Mouse (Mus musculus) neural tube, embryonic 15.5 days (tissue): ENCODE measurements around the gene Gprc5c. TPM values are rescaled to one million over a fixed set of nuclear protein-coding genes. Genes with fewer than 3 reads are reported as not detected.
"Not testable (repeated sequence)": the region's sequence is repeated elsewhere in the genome, so short reads cannot be mapped to it uniquely, and the experiment has no call there.

Experiments
- ATAC-seq: fragments of 200-750 bp; cut with Nextera tagmentation; 2 replicates; pipeline ENCODE4 v1.8.0; 2017; ENCODE audit warnings: mild to moderate bottlenecking, moderate TSS enrichment, moderate library complexity; ENCODE audit not compliant: low FRiP score
- H3K27ac ChIP-seq: fragments of 300-500 bp; sonication (generic); replicated peaks from 2 replicates; pipeline ENCODE4 v1.5.1; 2015; ENCODE audit warnings: mild to moderate bottlenecking, inconsistent platforms
- H3K27me3 ChIP-seq: fragments of 300-500 bp; sonication (generic); replicated peaks from 2 replicates; pipeline ENCODE4 v1.6.1; 2015; ENCODE audit warnings: inconsistent platforms
- H3K36me3 ChIP-seq: fragments of 300-500 bp; sonication (generic); 2 replicates; pipeline ENCODE4 v1.6.1; 2015; ENCODE audit warnings: inconsistent platforms
- H3K4me1 ChIP-seq: fragments of 300-500 bp; sonication (generic); 2 replicates; pipeline ENCODE4 v1.6.1; 2015; ENCODE audit warnings: inconsistent platforms
- H3K4me2 ChIP-seq: fragments of 300-500 bp; sonication (generic); 2 replicates; pipeline ENCODE4 v1.6.1; 2015; ENCODE audit warnings: inconsistent platforms, mild to moderate bottlenecking, moderate library complexity
- H3K4me3 ChIP-seq: fragments of 300-500 bp; sonication (generic); replicated peaks from 2 replicates; pipeline ENCODE4 v1.5.1; 2015; ENCODE audit warnings: mild to moderate bottlenecking, inconsistent platforms
- H3K9ac ChIP-seq: fragments of 300-500 bp; sonication (generic); replicated peaks from 2 replicates; pipeline ENCODE4 v1.6.1; 2015; ENCODE audit warnings: mild to moderate bottlenecking, inconsistent platforms
- H3K9me3 ChIP-seq: fragments of 300-500 bp; sonication (generic); replicated peaks from 2 replicates; pipeline ENCODE4 v1.6.1; 2016; ENCODE audit warnings: inconsistent platforms
- WGBS: fragments of 180-500 bp; shearing (Covaris S2); methylation state at CpG from one replicate; pipeline ENCODE4 v1.1.7; 2015; ENCODE audit warnings: mixed read lengths; 5-methylcytosine and 5-hydroxymethylcytosine counted together
- polyA plus RNA-seq: library from polyadenylated mRNA; unstranded; fragments of >200 nt; fragmentation: Nextera tagmentation; extraction: Ambion mirVana; gene quantifications from 2 replicates; pipeline ENCODE4 v1.2.1, GENCODE M21; 2015

The Gprc5c gene
- polyA plus RNA-seq, 1 experiment from 2014 or later = 8.8 TPM

GRCm38 (mm10) chr11:114884380-114885100 is 33.6 kb downstream of the Gprc5c start:
- no peak overlapping the region for H3K27ac ChIP-seq
- no peak overlapping the region for H3K4me3 ChIP-seq
- no peak for ATAC-seq
- H3K9me3 ChIP-seq = no peaks in the 10 kb centered on the region
- H3K27me3 ChIP-seq = no peaks in the 10 kb centered on the region
- H3K4me2 ChIP-seq = no peak overlapping the region
- H3K36me3 ChIP-seq = no peaks in the 10 kb centered on the region
- WGBS = 84% methylated on average over 4 of the region's 4 CpGs
- no peak overlapping the region for H3K9ac ChIP-seq
- H3K4me1 ChIP-seq = peaks cover 4% of the 10 kb centered on the region; the same call in 1 of the 2 replicates

DNA sequence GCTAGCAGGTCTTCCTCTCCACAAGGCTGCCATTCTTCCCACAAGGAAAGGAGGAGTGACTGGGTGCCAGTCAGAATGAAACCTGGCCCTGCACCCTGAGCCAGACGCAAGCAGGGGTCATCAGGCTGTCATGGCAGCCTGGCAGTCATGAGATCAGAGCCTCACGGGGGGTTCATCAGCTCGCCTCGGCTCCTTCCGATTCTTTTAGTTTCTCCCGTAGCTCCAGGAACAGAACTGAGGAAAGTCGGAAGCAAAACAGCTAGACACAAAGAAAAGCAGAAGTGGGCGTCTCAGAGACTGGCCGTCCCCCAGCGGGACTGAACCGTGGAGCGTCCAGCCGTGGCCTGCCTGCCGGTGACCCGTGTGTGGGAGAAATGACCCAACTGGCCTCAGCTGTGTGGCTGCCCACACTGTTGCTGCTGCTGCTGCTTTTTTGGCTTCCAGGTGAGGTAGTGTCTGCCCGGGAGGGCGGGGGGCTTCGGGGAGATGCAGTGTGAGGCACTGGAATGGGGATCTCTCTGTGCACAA is 39.1 kb downstream of the Gprc5c start, which contains the start of gene Cd300a:
Cd300a (plus strand) TSS at position 51 of the 528 bp plus-strand sequence.
- no peaks in the 10 kb centered on the region for H3K36me3 ChIP-seq
- H3K4me2 ChIP-seq = no peak within 1 kb of the TSS
- no peak within 1 kb of the TSS for H3K9ac ChIP-seq
- no peaks in the 10 kb centered on the region for H3K27me3 ChIP-seq
- whole genome bisulfite sequencing = 75% methylated on average over 18 of the region's 18 CpGs
- no peak within 1 kb of the TSS for H3K27ac ChIP-seq
- ATAC-seq = no peak
- no peaks in the 10 kb centered on the region for H3K4me1 ChIP-seq
- H3K4me3 ChIP-seq = no peak within 1 kb of the TSS
- no peaks in the 10 kb centered on the region for H3K9me3 ChIP-seq

DNA sequence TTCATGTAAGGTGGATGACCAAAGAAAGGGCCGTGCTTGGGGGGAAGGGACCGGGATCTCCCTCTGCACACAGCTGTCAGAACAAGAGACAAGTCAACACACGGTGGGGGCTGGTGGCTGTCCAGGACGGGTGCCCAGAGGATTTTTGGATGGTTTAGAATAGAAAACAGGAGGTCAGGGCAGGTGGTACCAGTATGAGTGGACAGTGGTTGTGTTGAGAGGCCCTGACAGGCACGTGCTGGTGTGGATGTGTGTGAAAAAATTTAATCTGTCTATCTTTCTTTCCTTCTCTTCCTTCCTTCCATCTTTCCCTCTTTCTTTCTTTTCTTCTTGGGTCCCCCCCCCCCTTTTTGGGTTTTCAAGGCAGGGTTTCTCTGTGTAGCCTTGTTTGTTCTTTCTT is 39.6 kb downstream of the Gprc5c start:
- H3K27me3 ChIP-seq = no peaks in the 10 kb centered on the region
- WGBS = 67% methylated on average over 5 of the region's 5 CpGs
- no peak overlapping the region for H3K27ac ChIP-seq
- no peaks in the 10 kb centered on the region for H3K9me3 ChIP-seq
- H3K4me2 ChIP-seq = no peak overlapping the region
- H3K9ac ChIP-seq = no peak overlapping the region
- H3K36me3 ChIP-seq = no peaks in the 10 kb centered on the region
- ATAC-seq = no peak
- H3K4me1 ChIP-seq = no peaks in the 10 kb centered on the region
- no peak overlapping the region for H3K4me3 ChIP-seq

- Histone ChIP-seq H3K9ac (no peak overlapping the region), H3K27ac (no peak overlapping the region), H3K4me3 (no peak overlapping the region), H3K4me1 (no peaks in the 10 kb centered on the region), H3K36me3 (no peaks in the 10 kb centered on the region), H3K9me3 (no peaks in the 10 kb centered on the region), H3K4me2 (no peak overlapping the region), H3K27me3 (no peaks in the 10 kb centered on the region)
- WGBS = 91% methylated on average over 3 of the region's 3 CpGs
- ATAC-seq = no peak
Observed at GRCm38 (mm10) chr11:114896085-114896484, 45.1 kb downstream of the Gprc5c start.

GRCm38 (mm10) chr11:114898026-114898425 is 47.1 kb downstream of the Gprc5c start:
- H3K4me1 ChIP-seq = no peaks in the 10 kb centered on the region
- no peak overlapping the region for H3K9ac ChIP-seq
- H3K4me3 ChIP-seq = no peak overlapping the region
- no peaks in the 10 kb centered on the region for H3K27me3 ChIP-seq
- no peaks in the 10 kb centered on the region for H3K9me3 ChIP-seq
- no peak overlapping the region for H3K4me2 ChIP-seq
- H3K36me3 ChIP-seq = no peaks in the 10 kb centered on the region
- H3K27ac ChIP-seq = no peak overlapping the region
- WGBS = 67% methylated on average over 1 of the region's 1 CpGs
- ATAC-seq = no peak

DNA sequence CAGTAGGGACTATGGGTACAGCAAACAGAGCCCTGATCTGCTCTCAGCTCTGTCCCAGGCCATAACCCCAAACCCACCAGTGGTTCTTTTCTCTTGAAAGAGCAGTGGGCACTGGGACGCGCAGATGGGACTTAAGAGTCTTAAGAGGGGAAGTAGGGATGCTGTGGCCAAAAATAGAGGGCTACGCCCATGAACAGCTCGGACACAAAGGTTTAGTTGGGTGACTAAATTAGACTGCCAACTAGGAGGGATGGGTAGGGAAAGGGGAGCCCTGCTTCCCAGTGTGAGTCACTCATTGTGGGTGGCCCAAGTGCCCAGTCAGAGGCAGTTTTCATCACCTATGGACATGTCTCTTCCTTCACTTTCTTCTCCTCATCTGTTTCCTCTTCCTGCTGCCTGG is 52.3 kb downstream of the Gprc5c start:
- WGBS = 94% methylated on average over 4 of the region's 4 CpGs
- Histone ChIP-seq H3K36me3 (no peaks in the 10 kb centered on the region), H3K9me3 (no peaks in the 10 kb centered on the region), H3K4me3 (no peak overlapping the region), H3K9ac (no peak overlapping the region), H3K4me2 (no peak overlapping the region), H3K27ac (no peak overlapping the region), H3K27me3 (no peaks in the 10 kb centered on the region), H3K4me1 (no peaks in the 10 kb centered on the region)
- ATAC-seq = no peak

DNA sequence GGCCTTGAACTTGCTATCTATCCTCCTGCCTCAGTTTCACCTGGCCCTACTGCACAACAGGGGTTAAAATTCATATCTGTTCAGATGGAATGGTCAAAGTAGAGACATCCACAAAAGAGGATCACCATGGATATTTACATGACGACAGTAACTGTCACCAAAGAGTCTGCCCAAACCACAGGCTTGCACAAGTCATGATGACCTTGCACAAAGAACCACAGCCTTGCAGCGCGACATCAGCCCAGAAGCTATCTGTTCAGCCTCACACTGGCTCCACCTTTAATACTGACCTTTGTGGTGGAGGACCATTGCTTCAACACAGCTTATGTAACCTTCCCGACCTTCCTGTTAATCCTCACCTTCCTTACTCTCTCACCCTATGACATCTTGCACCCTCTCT is 56.6 kb downstream of the Gprc5c start:
- H3K36me3 ChIP-seq = no peaks in the 10 kb centered on the region
- no peaks in the 10 kb centered on the region for H3K27me3 ChIP-seq
- no peak for ATAC-seq
- no peaks in the 10 kb centered on the region for H3K9me3 ChIP-seq
- H3K9ac ChIP-seq = no peak overlapping the region
- 88% methylated on average over 4 of the region's 4 CpGs for WGBS
- no peak overlapping the region for H3K4me3 ChIP-seq
- no peaks in the 10 kb centered on the region for H3K4me1 ChIP-seq
- H3K27ac ChIP-seq = no peak overlapping the region
- H3K4me2 ChIP-seq = no peak overlapping the region

DNA sequence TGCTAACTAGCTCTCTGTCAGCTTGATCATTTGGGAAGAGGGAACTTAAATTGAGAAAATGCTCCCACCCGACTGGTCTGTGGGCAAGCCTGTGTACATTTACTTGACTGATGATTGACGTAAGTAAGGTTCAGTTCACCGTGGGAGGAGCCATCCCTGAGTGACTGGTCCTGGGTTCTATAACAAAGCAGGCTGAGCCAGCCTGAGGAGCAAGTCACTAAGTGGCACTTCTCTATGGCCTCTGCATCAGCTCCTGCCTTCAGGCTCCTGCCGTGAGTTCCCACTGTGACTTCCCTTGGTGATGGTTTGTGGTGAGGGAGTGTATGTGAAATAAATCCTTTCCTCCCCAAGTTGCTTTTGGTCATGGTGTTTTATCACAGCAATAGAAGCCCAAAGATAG is 57.1 kb downstream of the Gprc5c start:
- 68% methylated on average over 4 of the region's 4 CpGs for WGBS
- no peak overlapping the region for H3K4me3 ChIP-seq
- no peaks in the 10 kb centered on the region for H3K36me3 ChIP-seq
- H3K4me2 ChIP-seq = no peak overlapping the region
- H3K9ac ChIP-seq = no peak overlapping the region
- H3K27me3 ChIP-seq = no peaks in the 10 kb centered on the region
- no peak for ATAC-seq
- no peak overlapping the region for H3K27ac ChIP-seq
- H3K9me3 ChIP-seq = no peaks in the 10 kb centered on the region
- no peaks in the 10 kb centered on the region for H3K4me1 ChIP-seq

- not testable (repeated sequence) for H3K4me2 ChIP-seq, H3K4me1 ChIP-seq, H3K36me3 ChIP-seq, H3K9ac ChIP-seq, H3K27me3 ChIP-seq, H3K9me3 ChIP-seq, H3K4me3 ChIP-seq, H3K27ac ChIP-seq, ATAC-seq
- WGBS = 53% methylated on average over 3 of the region's 3 CpGs
Observed at GRCm38 (mm10) chr11:114909538-114909937, 58.6 kb downstream of the Gprc5c start.

GRCm38 (mm10) chr11:114912847-114913246 is 61.9 kb downstream of the Gprc5c start:
- no peak overlapping the region for H3K4me2 ChIP-seq
- H3K27me3 ChIP-seq = peaks cover 4% of the 10 kb centered on the region
- no peak overlapping the region for H3K27ac ChIP-seq
- H3K36me3 ChIP-seq = no peaks in the 10 kb centered on the region
- no peaks in the 10 kb centered on the region for H3K9me3 ChIP-seq
- ATAC-seq = peak; percentile 47; the same call in 1 of the 2 replicates
- H3K4me1 ChIP-seq = no peaks in the 10 kb centered on the region
- no peak overlapping the region for H3K4me3 ChIP-seq
- no peak overlapping the region for H3K9ac ChIP-seq
- WGBS = 20% methylated on average over 9 of the region's 9 CpGs

- WGBS = 58% methylated on average over 7 of the region's 7 CpGs
- H3K9ac ChIP-seq = no peak overlapping the region
- no peak for ATAC-seq
- no peak overlapping the region for H3K27ac ChIP-seq
- no peak overlapping the region for H3K4me3 ChIP-seq
- H3K36me3 ChIP-seq = no peaks in the 10 kb centered on the region
- H3K9me3 ChIP-seq = no peaks in the 10 kb centered on the region
- no peak overlapping the region for H3K4me2 ChIP-seq
- H3K27me3 ChIP-seq = peaks cover 4% of the 10 kb centered on the region
- no peaks in the 10 kb centered on the region for H3K4me1 ChIP-seq
Observed at GRCm38 (mm10) chr11:114914978-114915377, 64.0 kb downstream of the Gprc5c start.

DNA sequence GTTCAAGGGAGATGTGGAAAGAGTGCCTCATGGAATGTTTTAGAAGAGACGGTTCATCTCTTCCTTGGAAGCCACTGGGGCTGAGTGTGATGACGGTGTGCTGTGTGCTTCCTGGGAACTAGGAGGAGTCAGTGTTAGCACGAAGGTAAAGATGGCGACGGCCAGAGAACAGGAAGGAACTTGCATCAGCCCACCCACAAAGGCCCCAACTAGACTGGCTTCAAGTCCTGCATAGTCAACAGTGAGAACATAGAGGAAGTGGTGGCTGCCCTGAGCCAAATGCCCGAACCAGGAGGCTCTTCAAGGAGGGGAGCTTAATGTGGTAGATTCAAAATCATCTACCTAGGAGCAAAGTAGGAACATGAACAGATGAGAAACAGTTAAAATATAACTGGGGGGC is 66.2 kb downstream of the Gprc5c start:
- no peaks in the 10 kb centered on the region for H3K4me1 ChIP-seq
- H3K27me3 ChIP-seq = peaks cover 4% of the 10 kb centered on the region
- H3K4me3 ChIP-seq = no peak overlapping the region
- H3K36me3 ChIP-seq = no peaks in the 10 kb centered on the region
- H3K9ac ChIP-seq = no peak overlapping the region
- WGBS = 86% methylated on average over 6 of the region's 6 CpGs
- no peak overlapping the region for H3K27ac ChIP-seq
- no peak overlapping the region for H3K4me2 ChIP-seq
- no peaks in the 10 kb centered on the region for H3K9me3 ChIP-seq
- ATAC-seq = no peak
